Mouse (Mus musculus) kidney, adult 2 months (tissue): ENCODE data around the gene Ppp1cc.

Experiments
- CTCF ChIP-seq: fragments of 200-500 bp; conservative IDR thresholded peaks from 2 replicates; pipeline ENCODE4 v1.5.1; 2011; ENCODE audit warnings: low read depth, mild to moderate bottlenecking, control low read depth, low read length, moderate library complexity, mixed read lengths; ENCODE audit not compliant: insufficient read depth, insufficient read length
- POLR2A ChIP-seq: fragments of 200-500 bp; IDR thresholded peaks from one replicate; pipeline ENCODE4 v1.6.1; 2011; ENCODE audit warnings: low read depth, low read length, control low read depth

DNA sequence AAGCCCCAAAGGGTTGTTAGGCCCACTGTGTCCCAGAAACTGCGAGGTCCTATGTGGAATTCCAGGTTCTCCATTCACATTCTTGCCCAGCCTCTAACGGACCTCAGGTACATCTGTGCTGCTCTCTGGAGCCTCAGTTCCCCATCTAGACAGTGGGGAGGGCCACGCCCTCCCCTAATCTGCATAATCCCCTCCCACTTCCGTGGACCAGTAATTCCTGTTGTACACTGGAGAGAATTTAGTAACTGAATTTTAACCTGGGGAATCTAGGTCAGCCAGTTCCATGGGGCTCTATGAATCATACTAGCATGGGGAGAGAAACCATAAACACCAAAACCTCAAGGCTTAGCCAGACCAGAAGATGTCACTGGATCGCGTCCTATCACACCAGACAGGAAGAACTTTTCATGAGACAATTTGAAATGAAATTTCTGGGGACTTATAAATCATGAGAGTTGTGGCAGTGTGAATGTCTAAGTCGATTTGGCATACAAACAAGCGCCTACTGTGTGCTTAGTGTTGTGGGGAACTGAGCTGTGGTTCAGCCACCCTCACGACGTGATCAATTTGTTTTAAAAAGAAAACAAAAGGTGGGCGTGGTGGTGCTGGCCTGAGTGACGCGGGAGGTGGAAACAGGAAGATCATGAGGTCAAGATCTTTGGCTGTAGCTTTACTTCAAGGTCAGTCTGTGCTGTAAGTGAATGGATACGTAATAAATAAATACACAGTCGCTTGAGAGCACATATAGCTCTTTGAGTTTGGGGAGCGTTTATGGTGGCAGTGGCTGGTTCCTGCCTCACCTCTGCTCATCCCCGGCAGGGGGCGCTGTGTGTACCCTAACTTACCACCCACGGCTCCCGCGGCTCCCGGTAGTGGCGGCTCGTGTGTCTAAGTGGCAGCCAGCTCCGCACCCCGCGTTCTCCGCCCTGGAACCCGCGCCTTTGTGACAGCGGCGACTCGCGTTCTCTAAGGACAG, 26.7 kb upstream of the Ppp1cc start:
- peak; percentile 79 for TF ChIP-seq CTCF
- no peak for TF ChIP-seq POLR2A
